Mouse (Mus musculus): ENCODE measurements at regions not wholly inside any gene's neighbourhood (a gene's known extent, or its start where the extent isn't known, plus 50 kb on each side); places are given as distances from the start of the nearest gene placed in this dataset.

DNA sequence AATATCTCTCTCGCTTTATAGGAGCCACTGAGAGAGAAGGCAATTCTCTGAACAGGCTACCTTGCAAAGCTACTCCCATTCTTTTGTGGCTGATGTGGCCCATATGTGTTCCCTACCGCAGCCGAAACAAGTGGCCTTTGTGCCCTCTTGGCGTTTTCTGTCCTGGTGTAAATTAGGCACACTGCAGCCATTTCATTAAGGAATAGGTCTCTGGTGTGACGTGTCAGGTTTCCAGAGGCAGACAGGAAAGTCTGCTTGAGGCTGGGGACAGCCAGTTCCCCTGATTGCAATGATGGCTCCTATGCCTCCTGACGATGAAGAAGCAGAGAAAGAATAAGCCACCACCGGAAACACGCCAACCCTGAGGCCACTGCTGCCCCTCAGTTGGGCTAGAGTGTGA lies 59.3 kb upstream of the Bcor start:
- no peak for DNase-seq

DNA sequence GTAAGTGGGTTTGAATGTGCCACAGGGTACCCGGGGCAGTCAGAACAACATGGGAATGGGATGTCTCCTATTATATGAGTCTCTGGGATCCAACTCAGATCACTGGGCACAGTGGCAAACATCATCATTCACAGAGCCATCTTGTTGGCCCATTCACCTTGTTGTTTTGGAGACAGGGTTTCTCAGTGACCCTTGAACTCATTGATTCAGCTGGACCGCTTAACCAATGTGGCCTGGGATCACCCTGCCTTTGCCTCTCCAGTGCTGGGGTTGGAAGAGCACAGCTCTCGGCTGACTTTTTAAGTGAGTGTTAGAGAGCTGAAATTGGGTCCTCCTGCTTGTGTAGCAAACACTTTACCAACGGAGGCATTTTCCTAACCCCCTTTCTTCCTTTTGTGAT lies 64.2 kb upstream of the Bcor start:
- no peak for DNase-seq

DNA sequence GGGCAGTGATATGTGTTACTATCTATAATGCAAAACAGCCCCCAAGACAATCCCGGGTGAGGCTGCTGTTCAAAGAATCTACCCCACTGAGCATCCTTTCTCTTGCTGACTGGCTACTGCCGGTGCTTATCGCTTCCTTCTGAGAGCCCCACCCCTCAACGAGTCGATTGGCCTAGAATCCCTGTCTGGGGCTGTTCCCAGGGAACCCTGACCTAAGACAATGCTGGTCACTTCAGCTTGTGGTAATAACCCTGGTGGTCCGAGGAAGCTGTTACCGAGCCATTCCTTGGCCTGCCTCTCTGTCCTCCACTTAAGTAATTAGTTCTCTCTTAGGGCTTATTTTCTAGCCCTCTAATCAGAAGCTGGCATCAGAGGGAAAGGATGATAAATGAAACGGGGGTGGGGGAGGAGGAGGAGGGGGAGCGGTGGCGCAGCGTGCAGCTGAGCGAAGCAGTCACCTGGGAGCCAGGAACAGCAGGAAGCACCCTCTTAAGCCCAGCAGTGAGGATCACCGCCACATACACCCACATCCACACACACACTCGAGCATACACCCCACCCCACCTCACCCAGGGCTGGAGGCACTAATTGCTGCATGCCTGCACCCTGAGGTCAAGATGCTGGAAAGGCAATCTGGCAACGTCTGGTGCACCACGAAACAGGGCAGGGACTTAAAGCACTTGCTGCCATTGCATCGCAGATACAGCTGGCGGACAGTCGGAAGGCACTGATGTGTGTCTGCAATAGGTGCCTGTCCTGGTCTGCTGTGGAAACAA lies 65.1 kb upstream of the Bcor start:
- no peak for DNase-seq

DNA sequence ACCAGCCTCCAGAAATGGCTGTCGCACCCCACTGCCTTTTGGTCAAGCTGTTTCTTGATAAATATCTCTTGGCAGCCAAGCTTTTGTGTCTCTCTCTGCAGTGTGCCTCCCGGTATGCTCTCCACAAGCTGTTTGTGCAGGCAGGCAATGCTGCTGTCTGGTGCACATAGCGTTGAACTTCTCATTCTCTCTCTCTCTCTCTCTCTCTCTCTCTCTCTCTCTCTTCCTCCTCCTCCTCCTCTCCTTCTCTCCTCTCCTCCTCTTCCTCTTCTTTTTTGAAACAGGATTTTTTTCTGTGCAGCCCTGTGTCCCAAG lies 65.7 kb upstream of the Bcor start:
- no peak for DNase-seq

DNA sequence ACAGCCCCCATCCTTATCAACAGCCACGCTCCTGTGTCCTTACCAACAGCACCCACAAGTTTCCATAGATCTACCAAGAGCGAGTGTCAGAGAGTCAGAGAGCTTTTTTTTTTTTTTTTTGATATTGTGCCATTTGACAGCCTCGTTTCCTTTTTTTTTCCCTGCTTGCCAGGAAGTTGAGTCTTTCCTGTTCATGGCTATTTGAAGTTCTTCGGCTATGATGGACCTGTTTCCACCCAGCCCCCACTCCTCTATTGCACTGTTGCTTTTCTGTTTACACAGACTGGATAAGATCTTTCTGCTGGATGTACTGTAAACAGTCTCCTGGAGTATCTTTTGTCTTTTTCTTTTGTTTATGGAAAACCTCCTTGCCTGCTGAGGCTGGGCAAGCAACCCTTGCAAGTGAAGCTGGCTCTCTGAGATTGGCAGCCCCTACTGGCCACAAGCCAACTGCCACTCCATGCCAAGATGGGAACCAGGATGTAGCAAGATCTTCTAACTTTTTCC lies 80.4 kb upstream of the Bcor start:
- peak; percentile 28 for DNase-seq

DNA sequence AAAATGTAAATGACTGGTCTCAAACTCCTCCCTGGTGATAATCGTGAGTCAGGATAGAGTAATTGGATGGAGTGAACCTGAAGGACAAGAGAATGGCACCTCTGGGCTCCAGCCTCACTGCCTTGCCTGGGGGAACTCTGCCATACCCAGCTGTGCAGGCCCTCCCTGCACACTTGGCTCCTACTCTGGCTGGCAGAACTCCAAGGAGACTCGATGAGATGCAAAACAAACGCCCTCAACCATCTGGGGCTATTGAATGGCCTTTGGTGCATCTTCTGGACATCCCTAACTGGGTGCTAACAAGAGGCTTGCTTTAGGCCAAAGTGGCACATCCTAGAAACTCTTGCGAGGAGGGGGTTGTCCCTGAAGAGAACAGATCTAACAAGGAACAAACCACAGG lies 81.6 kb upstream of the Bcor start:
- no peak for DNase-seq

DNA sequence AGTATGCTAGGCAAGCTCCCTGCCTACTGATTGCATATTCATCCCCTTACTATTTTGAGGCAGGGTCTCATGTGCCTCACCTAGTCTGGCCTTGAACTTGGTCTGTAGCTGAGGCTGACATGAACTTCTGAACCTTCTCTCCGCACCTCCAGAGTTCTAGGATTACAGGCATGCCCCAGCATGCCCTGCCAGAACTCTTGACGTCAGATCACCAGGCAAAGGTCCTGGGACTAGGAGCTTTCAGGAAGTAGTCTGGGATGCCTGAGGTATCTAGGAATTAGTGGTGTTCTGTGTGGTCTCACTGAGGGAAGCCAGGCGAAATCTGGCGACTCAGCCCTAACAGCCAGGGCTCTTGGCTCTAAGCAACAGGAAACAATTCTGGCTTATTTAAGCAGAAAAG lies 88.9 kb upstream of the Bcor start:
- no peak for DNase-seq

DNA sequence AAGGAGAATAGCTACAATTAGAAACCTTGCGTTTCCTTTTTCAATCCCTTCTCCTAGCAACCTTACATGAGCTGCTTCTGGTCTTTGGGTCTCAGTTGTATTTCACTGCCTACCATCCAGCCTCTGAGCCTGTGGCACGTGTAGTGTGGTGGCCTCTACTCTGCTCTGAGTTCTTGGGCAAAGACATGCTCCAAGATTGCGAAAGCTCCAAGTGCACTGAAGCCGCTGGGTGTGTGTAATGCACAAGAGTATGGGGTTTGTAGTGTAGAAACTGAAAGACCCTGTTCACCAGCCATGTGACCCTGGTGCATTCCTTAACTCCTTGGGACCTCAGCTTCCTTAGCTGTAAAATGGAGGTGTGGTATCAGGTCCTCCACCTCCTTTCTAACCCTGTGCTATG lies 89.8 kb upstream of the Bcor start:
- no peak for DNase-seq

DNA sequence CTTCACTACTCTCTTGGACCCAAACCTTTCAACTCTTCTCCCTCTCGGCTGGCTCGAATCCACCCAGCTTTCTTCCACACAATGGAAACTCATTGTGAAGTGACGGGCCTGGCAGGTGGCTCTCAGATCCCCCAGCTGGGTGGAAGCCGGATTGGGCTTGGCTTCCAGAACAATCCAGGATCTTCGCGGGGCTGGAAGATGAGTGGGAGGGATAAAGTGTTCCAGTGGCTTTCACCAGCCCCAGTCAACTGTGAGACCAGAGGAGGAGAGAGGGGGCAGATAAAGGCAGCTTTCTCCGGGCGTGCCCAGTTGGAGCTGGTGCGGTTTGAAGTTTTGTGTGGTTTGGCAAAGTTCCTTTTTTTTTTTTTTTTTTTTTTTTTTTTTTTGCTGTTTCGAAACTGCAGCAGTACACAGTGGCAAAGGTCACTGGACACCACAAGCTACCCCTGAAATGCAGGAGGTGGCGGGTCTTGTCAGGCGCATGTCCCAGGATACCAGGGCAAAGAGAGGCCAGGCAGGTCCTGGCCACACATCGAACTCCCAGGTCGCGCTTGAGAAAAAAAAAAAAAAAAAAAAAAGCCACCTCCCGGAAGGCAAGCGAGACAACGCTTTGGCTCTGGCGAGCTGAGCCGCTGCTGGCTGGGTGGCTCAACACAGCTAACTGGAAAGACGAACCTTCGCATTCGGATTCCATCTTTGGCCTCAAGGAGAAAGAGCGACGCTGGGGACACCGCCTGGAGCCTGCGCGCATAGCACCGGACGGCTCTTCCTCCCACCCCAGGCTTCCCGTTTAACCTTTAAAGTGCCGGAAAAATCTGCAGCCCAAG lies 91.9 kb upstream of the Bcor start:
- peak; percentile 57 for DNase-seq

DNA sequence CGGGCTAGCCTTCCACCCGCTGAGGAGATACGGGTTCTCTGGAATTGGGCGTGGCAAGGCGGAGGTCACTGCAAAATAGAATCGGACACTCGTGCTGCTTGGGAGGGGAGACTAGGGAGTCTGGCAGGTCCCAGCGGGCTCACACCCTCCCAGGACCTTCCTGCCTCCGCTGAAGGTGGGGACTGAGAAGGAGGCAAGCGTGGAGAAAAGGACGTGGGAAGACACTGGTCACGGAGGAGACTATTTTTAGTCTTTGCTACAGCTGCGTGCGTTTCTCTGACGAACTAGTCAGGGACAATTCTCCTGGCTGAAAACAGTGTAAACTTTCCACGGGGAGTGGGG lies 92.5 kb upstream of the Bcor start:
- no peak for DNase-seq

DNA sequence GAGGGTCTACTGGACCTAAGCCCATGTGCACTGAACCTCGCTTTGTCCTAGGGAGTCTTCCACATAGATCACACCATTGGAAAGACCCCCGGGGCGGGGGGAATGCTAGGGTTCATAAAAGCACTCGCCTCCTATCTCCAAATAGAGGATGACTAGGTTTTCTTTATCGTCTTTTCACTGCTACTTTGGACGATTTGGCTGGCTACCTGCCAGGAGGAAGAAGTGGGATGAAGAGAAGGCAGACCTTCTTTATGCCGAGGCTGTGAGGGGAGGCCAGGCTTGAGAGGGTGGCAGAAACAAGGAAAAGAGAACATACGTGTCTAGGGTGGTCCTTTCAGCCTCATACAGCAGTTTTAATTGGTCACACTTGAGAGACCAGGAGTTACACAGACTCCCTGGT lies 96.6 kb upstream of the Bcor start:
- no peak for DNase-seq

DNA sequence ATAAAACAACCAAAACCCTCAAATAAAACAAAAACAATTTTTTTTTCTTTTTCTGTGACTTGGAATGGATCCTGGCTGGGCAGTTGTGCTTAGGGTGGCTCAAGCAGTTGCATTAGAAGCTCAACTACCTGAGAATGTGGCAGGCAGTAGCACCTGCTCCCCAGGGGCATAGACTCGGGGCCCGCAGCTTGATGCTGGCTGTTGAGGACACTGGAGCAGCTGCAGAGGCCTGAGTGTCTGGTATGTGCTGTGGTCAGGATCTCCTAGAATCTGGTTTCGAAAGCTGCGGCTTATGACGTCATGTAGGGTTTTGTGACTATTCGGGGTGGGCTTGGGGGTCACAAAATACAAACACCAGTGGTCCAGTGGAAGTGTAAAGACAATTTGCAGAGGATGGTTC lies 103.7 kb upstream of the Bcor start:
- no peak for DNase-seq

DNA sequence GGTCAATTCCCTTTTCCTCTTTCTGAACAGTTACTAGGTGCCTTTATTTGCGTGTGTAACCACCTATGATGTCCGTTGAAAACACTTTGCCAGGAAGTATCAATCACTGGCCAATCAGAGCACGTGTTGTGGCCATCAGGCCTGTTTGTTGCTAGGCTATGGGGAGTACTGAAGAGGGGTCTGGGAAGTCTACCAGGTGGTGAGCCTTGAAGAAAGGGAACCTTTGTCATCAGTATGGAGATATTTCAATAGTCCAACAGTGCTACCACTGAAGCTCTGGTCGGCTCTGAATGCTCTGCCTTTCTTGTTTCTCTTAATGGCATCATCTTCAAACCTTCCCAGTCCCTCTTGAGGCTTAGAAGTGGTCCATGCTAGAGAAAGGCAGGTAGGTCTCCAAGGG lies 124.6 kb upstream of the Bcor start:
- no peak for DNase-seq

DNA sequence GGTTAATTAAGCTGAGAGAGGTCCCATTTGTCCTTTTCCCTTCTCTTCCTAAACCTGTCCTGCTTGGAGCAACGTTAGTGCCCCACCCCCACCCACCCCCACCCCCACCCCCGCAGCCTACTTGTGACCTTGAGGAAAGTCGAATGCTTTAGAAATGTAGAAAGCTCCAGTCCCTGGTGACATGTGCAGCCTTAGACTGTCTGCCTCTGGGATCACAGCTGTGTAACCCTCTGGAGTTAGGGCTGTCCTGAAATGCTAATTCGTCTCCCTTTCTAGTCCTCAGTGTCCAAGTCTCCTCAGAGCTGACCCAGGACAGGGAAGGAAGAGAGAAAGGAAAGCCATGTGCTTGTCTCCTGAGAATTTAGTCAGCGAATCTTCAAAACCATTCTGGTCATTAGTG lies 125.0 kb upstream of the Bcor start:
- DNase-seq: no peak

DNA sequence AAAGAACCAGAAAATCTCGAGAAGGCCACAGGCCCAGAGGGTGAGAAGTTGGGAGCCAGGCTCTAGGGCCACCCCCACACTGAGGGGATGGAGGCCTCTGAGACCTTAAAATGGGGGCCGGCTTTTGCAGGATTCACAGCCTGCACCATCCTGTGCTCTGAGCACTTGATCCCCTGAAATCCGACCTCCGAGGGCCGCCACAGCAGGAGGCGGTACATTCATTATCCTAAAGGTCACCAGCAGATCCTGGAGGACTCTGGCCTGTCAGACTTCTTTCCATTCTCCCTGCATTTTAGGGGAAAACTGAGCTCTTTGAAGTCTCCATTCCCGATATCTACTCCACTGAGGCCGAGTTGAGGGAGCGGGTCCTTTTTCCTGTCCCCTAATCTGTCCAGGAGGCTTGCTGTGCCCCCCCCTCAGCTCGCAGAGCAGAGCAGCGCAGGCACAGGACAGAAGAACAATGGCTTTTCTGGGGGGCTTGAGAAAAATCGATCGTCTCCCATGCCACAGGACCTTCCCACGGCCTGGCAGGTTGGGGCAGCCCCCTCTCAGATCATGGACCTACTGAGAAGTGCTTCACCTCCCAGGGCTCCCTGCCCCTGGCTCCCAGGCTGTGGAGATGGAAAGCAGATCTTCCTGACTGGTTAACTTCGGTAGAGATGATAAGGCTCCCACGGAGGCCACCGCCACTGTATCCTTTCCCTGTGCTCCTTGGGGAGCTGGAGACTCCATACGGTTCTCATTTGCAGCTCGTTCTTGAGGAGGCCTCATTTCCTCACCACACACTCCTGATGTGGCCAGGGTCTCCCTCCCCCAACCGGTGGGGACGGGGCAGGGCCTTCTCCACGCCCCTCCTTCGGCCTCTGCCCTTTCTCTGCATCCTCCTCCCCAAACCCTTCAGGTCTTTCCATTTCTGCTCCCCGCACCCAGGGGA lies 126.1 kb upstream of the Bcor start:
- no peak for DNase-seq

DNA sequence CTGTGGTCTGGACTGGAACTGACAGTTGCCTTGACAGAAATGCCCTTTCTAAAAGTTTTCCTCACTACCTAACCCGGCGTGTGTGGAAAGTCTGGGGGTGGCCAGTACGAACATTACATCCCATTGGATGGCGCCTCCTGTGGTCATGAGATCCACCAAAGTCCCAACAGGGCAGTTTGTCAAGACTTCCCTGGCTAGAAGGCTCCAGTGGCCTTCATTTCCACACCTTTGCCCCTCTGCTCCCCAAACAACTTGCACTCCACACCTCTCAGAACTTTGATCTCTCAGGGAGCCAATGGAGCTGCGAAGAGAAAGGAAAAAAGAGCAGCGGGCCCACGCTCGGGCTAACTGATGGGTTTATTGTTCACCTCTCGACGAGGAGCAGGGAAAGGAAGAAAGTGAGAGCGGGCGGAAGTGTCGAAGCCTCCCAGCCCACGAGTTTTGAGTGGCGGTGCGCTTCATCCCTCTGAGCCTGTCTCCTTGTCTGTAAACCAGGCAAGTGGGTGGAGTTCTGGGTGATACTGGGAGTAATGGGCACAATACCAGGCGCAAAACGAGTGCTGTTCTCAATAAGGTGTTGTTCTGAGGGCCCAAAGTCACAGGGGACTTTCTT lies 126.9 kb upstream of the Bcor start:
- DNase-seq: no peak

DNA sequence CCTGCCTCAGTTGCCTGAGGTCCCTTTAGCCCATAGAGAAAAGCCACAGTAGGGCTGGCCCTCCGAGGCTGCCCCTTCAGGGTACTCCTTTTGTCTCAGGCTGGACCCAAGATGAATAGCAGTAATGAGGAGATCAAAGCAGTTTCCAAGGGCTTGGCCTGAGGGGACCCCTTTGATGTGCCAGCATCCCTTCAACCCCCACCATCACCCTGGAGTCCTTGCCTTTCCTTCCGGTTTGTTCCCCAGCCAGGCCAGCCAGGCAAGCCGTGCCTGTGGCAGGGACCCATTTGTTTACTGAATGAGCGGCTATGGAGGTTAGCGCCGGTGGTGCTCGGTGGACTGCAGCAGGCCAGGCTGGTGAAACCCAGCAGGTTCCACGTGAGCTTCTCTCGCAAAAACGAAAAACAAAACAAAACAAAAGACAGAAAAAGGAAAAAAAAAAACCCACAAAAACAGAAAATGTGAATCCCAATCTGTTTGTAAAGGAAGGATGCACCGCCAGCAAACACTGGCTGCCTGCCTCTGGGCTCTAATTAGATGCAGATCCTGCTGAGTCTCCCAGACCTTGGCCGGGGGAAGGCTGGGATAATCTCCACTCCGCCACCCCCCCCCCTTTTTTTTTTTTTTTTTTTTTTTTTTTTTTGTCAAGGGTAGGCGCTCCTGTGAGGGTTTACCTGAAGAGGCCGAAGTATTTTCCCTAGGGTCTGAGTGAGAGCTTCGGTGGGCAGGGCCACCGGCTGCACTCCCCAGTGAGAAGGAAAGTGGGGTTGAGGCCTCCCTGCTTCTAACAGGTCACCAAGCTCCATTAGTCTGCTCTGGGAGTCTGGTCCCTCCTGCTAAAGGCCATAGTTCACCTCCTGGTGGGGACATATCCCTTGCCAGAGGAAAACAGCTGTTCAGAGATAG lies 127.8 kb upstream of the Bcor start:
- DNase-seq: no peak

DNA sequence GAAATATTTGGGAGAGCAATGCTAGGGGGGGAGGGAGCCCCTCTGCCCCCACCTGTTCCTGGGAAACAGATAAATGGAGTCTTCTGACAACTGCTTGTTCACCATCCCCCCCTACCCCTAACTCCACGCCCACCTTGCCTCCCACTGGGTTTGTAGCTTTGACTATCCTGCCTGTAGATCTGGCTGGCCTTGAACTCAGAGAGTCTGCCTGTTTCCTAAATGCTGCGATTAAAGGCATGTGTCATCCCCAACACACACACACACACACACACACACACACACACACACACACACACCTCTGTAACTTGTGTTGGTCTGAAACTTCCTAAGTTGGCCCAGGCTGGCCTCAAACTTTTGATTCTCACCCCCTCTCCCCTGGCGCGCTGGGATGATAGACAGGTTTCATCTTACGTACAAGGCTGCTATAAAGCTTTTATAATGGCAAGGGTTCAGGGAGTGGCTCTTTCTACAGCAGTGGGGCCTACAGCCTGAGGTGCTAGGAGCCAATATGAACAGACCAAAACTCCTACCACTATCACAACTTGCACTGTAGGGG lies 128.5 kb upstream of the Bcor start:
- DNase-seq: no peak

DNA sequence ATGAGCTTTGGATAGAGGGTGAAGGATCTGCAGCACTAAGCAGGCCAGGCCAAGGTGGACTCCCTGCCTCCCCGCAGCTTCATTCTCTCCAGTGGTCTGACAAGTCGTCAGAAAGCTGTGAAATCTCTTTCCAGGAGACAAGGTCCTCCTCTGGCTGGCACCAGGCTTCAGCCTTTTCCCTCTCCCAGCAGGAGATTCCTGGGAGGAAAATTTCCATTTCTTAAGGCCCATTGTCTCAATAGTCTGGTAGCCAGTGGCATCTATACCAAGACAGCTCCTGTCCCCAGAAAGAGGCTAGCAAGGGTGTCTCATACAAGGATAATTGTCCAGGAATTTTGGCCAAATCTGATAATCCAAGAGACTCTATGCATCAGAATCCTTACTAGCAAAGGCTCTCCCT lies 133.0 kb upstream of the Bcor start:
- no peak for DNase-seq

DNA sequence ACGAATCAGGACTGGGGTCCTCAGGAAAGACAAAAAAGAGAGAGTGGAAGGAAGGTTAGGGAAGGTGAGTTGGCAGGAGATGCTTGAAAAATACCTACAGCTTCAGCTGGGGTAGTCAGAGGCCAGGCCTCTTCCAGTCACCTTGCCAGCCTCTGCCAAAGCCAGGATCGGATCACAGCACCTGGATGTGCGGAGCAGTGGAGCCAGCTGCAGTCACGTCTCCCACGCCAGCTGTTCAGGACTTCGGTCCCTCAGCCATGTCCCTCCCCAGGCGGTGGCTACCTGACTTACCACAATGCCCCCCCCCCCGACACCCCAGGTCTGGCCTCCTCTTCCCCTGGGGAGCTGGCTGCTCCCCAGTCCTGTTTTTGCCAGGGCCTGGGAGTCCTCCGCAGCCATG lies 134.3 kb upstream of the Bcor start:
- no peak for DNase-seq

DNA sequence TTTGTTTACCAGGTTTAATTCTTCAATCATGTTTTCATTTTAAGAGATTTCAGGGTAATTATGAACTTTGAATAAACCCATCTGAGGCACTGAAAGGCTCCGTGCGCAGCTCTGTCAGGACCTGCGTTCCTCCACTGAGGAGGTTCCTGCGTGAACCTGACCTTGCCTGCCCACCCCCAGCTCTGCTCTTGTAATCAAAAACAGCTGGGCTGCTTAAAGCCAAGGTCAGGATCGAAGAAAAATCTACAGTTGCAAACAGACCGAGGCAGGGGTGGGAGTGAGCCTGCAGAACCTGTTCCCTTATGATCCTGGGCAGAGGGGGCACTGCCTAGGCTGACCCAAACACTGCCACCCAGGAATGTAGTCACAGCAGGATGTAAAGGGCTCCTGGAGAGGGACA lies 134.8 kb upstream of the Bcor start:
- DNase-seq: no peak
